Mouse (Mus musculus) intestine, embryonic 14.5 days (tissue): Measurements from ENCODE around the gene Traf6. TPM values are rescaled to one million over a fixed set of nuclear protein-coding genes. Genes with fewer than 3 reads are reported as not detected.

Experiments used
- polyA plus RNA-seq: library from polyadenylated mRNA; unstranded; fragments of >200 nt; fragmentation: Nextera tagmentation; extraction: Ambion mirVana; gene quantifications from 2 replicates; pipeline ENCODE4 v1.2.1, GENCODE M21; 2014

Traf6 gene
- polyA plus RNA-seq, 1 experiment from 2014 or later: 14.1 TPM

Other genes with a start within 250 kb of the Traf6 start
- 0.09 and 0.15 TPM in 2 replicates for gene Rag2, start 53.7 kb upstream of the Traf6 start, polyA plus RNA-seq
- gene Rag1, start 28.9 kb upstream of the Traf6 start, polyA plus RNA-seq: not detected in 2 replicates
- gene B230118H07Rik, start 28.9 kb upstream of the Traf6 start, polyA plus RNA-seq: 52.3 and 64.4 TPM in 2 replicates
- gene Prr5l, start 204.6 kb downstream of the Traf6 start, polyA plus RNA-seq: 11.3 and 13.0 TPM in 2 replicates
- gene Commd9, start 207.8 kb downstream of the Traf6 start, polyA plus RNA-seq: 58.0 and 63.4 TPM in 2 replicates